Mouse (Mus musculus) MEL (cell line): ENCODE measurements around the gene Naa35. TPM values are rescaled to one million over a fixed set of nuclear protein-coding genes. Genes with fewer than 3 reads are reported as not detected.

Source experiments
- DNase-seq: peaks from one replicate; pipeline ENCODE4 v3.0.0; 2011; ENCODE audit warnings: low read depth, low spot score
- H3K27ac ChIP-seq: 2 replicates; pipeline ENCODE4 v1.5.1; 2012; ENCODE audit warnings: low read depth, mild to moderate bottlenecking, control low read depth, low read length, moderate library complexity; ENCODE audit not compliant: control insufficient read depth
- H3K27me3 ChIP-seq, 2 experiments: fragments of 150-350 bp in 1 of 2; sonication (generic) in 1 of 2; 2 replicates each; pipeline ENCODE4 v1.6.1; 2012; ENCODE audit warnings: low read length in 2 of 2, mild to moderate bottlenecking in 2 of 2, improper control_type of control experiment in 1 of 2, moderate library complexity in 1 of 2; ENCODE audit not compliant: insufficient read depth in 2 of 2, control insufficient read depth in 1 of 2
- H3K36me3 ChIP-seq, 2 experiments: 2 replicates each; pipeline ENCODE4 v1.6.1; 2012 to 2014; ENCODE audit warnings: low read length in 2 of 2, improper control_type of control experiment in 1 of 2, inconsistent platforms in 1 of 2, mild to moderate bottlenecking in 1 of 2; ENCODE audit not compliant: insufficient read depth in 2 of 2, control insufficient read depth in 1 of 2
- H3K4me1 ChIP-seq, 2 experiments: fragments of 150-350 bp in 1 of 2; sonication (generic) in 1 of 2; 2 replicates each; pipeline ENCODE4 v1.6.1; 2012; ENCODE audit warnings: low read length in 2 of 2, improper control_type of control experiment in 1 of 2, mild to moderate bottlenecking in 1 of 2; ENCODE audit not compliant: insufficient read depth in 2 of 2, control insufficient read depth in 1 of 2
- H3K4me3 ChIP-seq, 2 experiments: fragments of 150-350 bp in 1 of 2; sonication (generic) in 1 of 2; 2 replicates each; pipeline ENCODE4 v1.5.1; 2012; ENCODE audit warnings: low read depth in 2 of 2, low read length in 2 of 2, mild to moderate bottlenecking in 2 of 2, moderate library complexity in 2 of 2, control low read depth in 1 of 2, improper control_type of control experiment in 1 of 2; ENCODE audit not compliant: control insufficient read depth in 1 of 2, insufficient read depth in 1 of 2
- H3K79me2 ChIP-seq: 2 replicates; pipeline ENCODE4 v1.6.1; 2012; ENCODE audit warnings: mild to moderate bottlenecking, low read length, moderate library complexity; ENCODE audit not compliant: control insufficient read depth, poor library complexity, insufficient read depth
- H3K9ac ChIP-seq: 2 replicates; pipeline ENCODE4 v1.6.1; 2012; ENCODE audit warnings: low read depth, mild to moderate bottlenecking, control low read depth, low read length, moderate library complexity; ENCODE audit not compliant: control insufficient read depth, poor library complexity, severe bottlenecking
- H3K9me3 ChIP-seq: fragments of 150-350 bp; sonication (generic); replicated peaks from 2 replicates; pipeline ENCODE4 v1.6.1; 2012; ENCODE audit warnings: mild to moderate bottlenecking, low read length, improper control_type of control experiment, moderate library complexity; ENCODE audit not compliant: insufficient read depth
- CHD1 ChIP-seq: IDR thresholded peaks from 2 replicates; pipeline ENCODE4 v1.6.1; 2012; ENCODE audit warnings: low read depth, mild to moderate bottlenecking, inconsistent platforms, low read length, improper control_type of control experiment
- CTCF ChIP-seq, 3 experiments: IDR thresholded peaks in 2 of 3; conservative IDR thresholded peaks in 1 of 3; 2 replicates each; pipeline ENCODE4 v1.5.1; 2011 to 2012; ENCODE audit warnings: low read length in 3 of 3, low read depth in 2 of 3, mild to moderate bottlenecking in 2 of 3, improper control_type of control experiment in 1 of 3, inconsistent platforms in 1 of 3, mixed read lengths in 1 of 3, moderate library complexity in 1 of 3; ENCODE audit not compliant: control insufficient read depth in 1 of 3, insufficient read depth in 1 of 3, poor library complexity in 1 of 3, severe bottlenecking in 1 of 3
- GATA1 ChIP-seq: IDR thresholded peaks from 2 replicates; pipeline ENCODE4 v1.6.1; 2011; ENCODE audit warnings: low read depth, low read length, improper control_type of control experiment
- MAX ChIP-seq: IDR thresholded peaks from 2 replicates; pipeline ENCODE4 v1.6.1; 2011; ENCODE audit warnings: low read length, improper control_type of control experiment
- MEF2A ChIP-seq: IDR thresholded peaks from 2 replicates; pipeline ENCODE4 v1.6.1; 2014; ENCODE audit warnings: low read depth, mild to moderate bottlenecking, inconsistent platforms, low read length, improper control_type of control experiment; ENCODE audit not compliant: poor library complexity, insufficient replicate concordance, severe bottlenecking; ENCODE audit errors: extremely low read depth
- MYC ChIP-seq: IDR thresholded peaks from 2 replicates; pipeline ENCODE4 v1.6.1; 2011; ENCODE audit warnings: low read depth, mild to moderate bottlenecking, low read length, improper control_type of control experiment, moderate library complexity
- POLR2A ChIP-seq, 2 experiments: IDR thresholded peaks; 2 replicates each; pipeline ENCODE4 v1.6.1; 2011 to 2012; ENCODE audit warnings: low read length in 2 of 2, mild to moderate bottlenecking in 2 of 2, control low read depth in 1 of 2, improper control_type of control experiment in 1 of 2, low read depth in 1 of 2, moderate library complexity in 1 of 2; ENCODE audit not compliant: control insufficient read depth in 1 of 2, insufficient read depth in 1 of 2, poor library complexity in 1 of 2
- POLR2AphosphoS5 ChIP-seq: IDR thresholded peaks from 2 replicates; pipeline ENCODE4 v1.6.1; 2012; ENCODE audit warnings: low read depth, borderline replicate concordance, mild to moderate bottlenecking, inconsistent platforms, low read length, moderate library complexity, mixed read lengths
- RCOR1 ChIP-seq: IDR thresholded peaks from 2 replicates; pipeline ENCODE4 v1.6.1; 2012; ENCODE audit warnings: low read depth, mild to moderate bottlenecking, inconsistent platforms, low read length, improper control_type of control experiment
- ZC3H11A ChIP-seq: IDR thresholded peaks from 2 replicates; pipeline ENCODE4 v1.6.1; 2012; ENCODE audit warnings: low read depth, mild to moderate bottlenecking, inconsistent platforms, low read length, improper control_type of control experiment
- ZNF384 ChIP-seq: IDR thresholded peaks from 2 replicates; pipeline ENCODE4 v1.6.1; 2012; ENCODE audit warnings: low read depth, mild to moderate bottlenecking, inconsistent platforms, low read length, improper control_type of control experiment
- polyA plus RNA-seq, 2 experiments: library from polyadenylated mRNA; stranded (reverse) in 1 of 2; unstranded in 1 of 2; fragments of >175 nt in 1 of 2; fragments of >200 nt in 1 of 2; gene quantifications; 2 replicates each; pipeline versions ENCODE4 v1.2.1 to v1.2.4; 2012; ENCODE audit warnings: low replicate concordance in 2 of 2, low read depth in 1 of 2; ENCODE audit not compliant: insufficient read length in 2 of 2, insufficient read depth in 1 of 2, missing spikeins in 1 of 2
- total RNA-seq: library from RNA; depleted of rRNA; stranded (reverse); fragments of 300-350 nt; gene quantifications from 2 replicates; pipeline ENCODE4 v1.2.3, GENCODE M21; 2012

The Naa35 gene
- total and polyA plus RNA-seq, 3 experiments = 19.5 to 44.4 TPM; not detected in 1

DNA sequence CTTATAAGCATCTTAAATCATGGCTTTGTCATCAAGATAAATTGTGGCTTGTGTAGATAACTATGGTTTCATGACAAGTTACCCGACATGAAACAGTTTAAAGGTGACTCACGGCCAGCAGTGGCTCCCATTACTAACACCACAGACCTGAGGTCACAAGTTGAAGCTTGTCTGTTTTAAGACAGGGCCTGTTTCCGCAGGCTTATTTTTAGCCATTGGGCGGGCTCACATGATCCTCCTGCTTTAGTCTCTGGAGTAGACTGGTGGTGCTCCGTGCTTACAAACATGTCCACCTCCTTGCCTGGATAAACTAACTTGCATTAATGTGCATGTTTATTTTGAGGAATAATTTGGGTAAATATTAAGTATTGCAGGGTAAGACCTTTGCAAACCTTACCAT lies 39.8 kb downstream of the Naa35 start:
- TF ChIP-seq CHD1 (no peak), RCOR1 (no peak)
- H3K4me1 ChIP-seq = no peaks in the 10 kb centered on the region
- no peak for DNase-seq
- H3K9ac ChIP-seq = no peak overlapping the region
- no peaks in the 10 kb centered on the region for H3K27me3 ChIP-seq
- H3K4me3 ChIP-seq = no peak overlapping the region
- H3K27ac ChIP-seq = no peak overlapping the region
- H3K36me3 ChIP-seq = peaks cover 0 to 10% of the 10 kb centered on the region in 2 experiments; a peak in 2 of 4 replicates
- no peaks in the 10 kb centered on the region for H3K79me2 ChIP-seq
- H3K9me3 ChIP-seq = no peaks in the 10 kb centered on the region

DNA sequence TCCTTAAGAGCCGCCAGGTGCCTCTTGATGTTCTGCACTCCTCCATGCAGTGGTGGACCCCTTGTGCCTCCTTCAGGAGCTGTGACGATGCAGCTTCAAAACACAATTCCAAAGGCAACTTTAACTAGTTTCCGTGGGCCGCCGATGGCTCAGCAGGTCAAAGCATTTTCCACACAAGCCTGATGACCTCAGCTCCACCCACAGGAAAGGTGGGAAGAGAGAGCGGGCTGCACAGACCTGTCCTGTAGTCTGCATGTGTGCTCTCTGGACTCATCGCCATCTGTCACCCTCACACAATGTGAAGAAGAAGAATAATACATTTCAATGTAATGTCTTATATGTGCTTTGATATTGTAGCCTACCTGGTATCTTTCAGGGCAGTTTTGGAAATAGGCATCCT lies 41.7 kb downstream of the Naa35 start:
- H3K9ac ChIP-seq = no peak overlapping the region
- H3K27me3 ChIP-seq = no peaks in the 10 kb centered on the region
- no peak for TF ChIP-seq MAX
- TF ChIP-seq POLR2A (IDR thresholded peaks at IDR 0.05; ENCODE audit: control insufficient read depth in 1 of 2, insufficient read depth in 1 of 2, low read depth in 1 of 2, low read length in 2 of 2, poor library complexity in 1 of 2) = no peak
- TF ChIP-seq POLR2AphosphoS5 = no peak
- TF ChIP-seq GATA1 = no peak
- no peaks in the 10 kb centered on the region for H3K4me1 ChIP-seq
- H3K36me3 ChIP-seq = peaks cover 0 to 11% of the 10 kb centered on the region in 2 experiments; a peak in 2 of 4 replicates
- H3K9me3 ChIP-seq = no peaks in the 10 kb centered on the region
- no peak overlapping the region for H3K4me3 ChIP-seq
- DNase-seq = no peak
- no peaks in the 10 kb centered on the region for H3K79me2 ChIP-seq
- no peak overlapping the region for H3K27ac ChIP-seq

- Histone ChIP-seq H3K27ac (no peak overlapping the region), H3K9ac (no peak overlapping the region), H3K4me3 (no peak overlapping the region), H3K79me2 (no peaks in the 10 kb centered on the region), H3K4me1 (no peaks in the 10 kb centered on the region), H3K27me3 (no peaks in the 10 kb centered on the region), H3K36me3 (0 out of 4 replicates have a peak, but pooled peaks cover 0 to 5% of the 10 kb centered on the region in 2 experiments), H3K9me3 (no peaks in the 10 kb centered on the region)
- TF ChIP-seq ZC3H11A (no peak), MYC (no peak), ZNF384 (peak; percentile 86), CTCF (IDR thresholded peaks at IDR 0.05 in 2 of 3, conservative IDR thresholded peaks at IDR 0.05 in 1 of 3; ENCODE audit: control insufficient read depth in 1 of 3, insufficient read depth in 1 of 3, low read depth in 2 of 3, low read length in 3 of 3, poor library complexity in 1 of 3, severe bottlenecking in 1 of 3) (peak in 2 of 3 experiments; percentile 13 to 32; a peak in 3 of 6 replicates), MEF2A (no peak)
- no peak for DNase-seq
Measured at GRCm38 (mm10) chr13:59634637-59635036, 49.6 kb downstream of the Naa35 start.
